Mouse (Mus musculus) macrophage (primary cell): Measurements from ENCODE around the gene Cers6. TPM values are rescaled to one million over a fixed set of nuclear protein-coding genes. Genes with fewer than 3 reads are reported as not detected.
A peak's percentile ranks its signal among the peaks of the same experiment; 100 is the strongest.

Source experiments
- H3K27ac ChIP-seq: fragments of 350-480 bp; formaldehyde crosslinking; 2 replicates; pipeline ENCODE4 v1.9.0; 2021
- H3K36me3 ChIP-seq: fragments of 350-480 bp; formaldehyde crosslinking; 2 replicates; pipeline ENCODE4 v1.9.0; 2021; ENCODE audit errors: inconsistent target
- H3K4me3 ChIP-seq: fragments of 350-480 bp; formaldehyde crosslinking; 2 replicates; pipeline ENCODE4 v1.9.0; 2021; ENCODE audit errors: inconsistent target
- H3K79me2 ChIP-seq: fragments of 350-480 bp; formaldehyde crosslinking; 2 replicates; pipeline ENCODE4 v1.9.0; 2021; ENCODE audit errors: inconsistent target
- WGBS: methylation state at CpG from one replicate; pipeline ENCODE4 v1.1.7; 2026; ENCODE audit warnings: inconsistent platforms; ENCODE audit not compliant: missing documents; 5-methylcytosine and 5-hydroxymethylcytosine counted together
- polyA plus RNA-seq: library from polyadenylated mRNA; stranded (reverse); fragments of 250-400 nt; gene quantifications from 3 replicates; pipeline ENCODE4 v1.2.4, GENCODE M21; 2018; ENCODE audit warnings: inconsistent platforms

Gene Cers6
- polyA plus RNA-seq, 1 experiment from 2014 or later: 26.4 TPM

GRCm38 (mm10) chr2:69015172-69015724 is 154.0 kb downstream of the Cers6 start:
- Histone ChIP-seq H3K27ac (peak overlapping the region; percentile 28; the same call in 1 of the 2 replicates), H3K4me3 (no peak overlapping the region), H3K36me3 (no peaks in the 10 kb centered on the region), H3K79me2 (peaks cover 90% of the 10 kb centered on the region; the same call in 1 of the 2 replicates)
- 28% methylated on average over 9 of the region's 9 CpGs for WGBS

- peaks cover 90% of the 10 kb centered on the region; the same call in 1 of the 2 replicates for H3K79me2 ChIP-seq
- H3K4me3 ChIP-seq: no peak overlapping the region
- H3K36me3 ChIP-seq: no peaks in the 10 kb centered on the region
- H3K27ac ChIP-seq: no peak overlapping the region
- WGBS: 96% methylated on average over 5 of the region's 5 CpGs
Measured at GRCm38 (mm10) chr2:69015822-69016221, 154.6 kb downstream of the Cers6 start.

GRCm38 (mm10) chr2:69019026-69019565 is 157.9 kb downstream of the Cers6 start:
- Histone ChIP-seq H3K36me3 (no peaks in the 10 kb centered on the region), H3K4me3 (no peak overlapping the region), H3K27ac (no peak overlapping the region), H3K79me2 (peaks cover 84% of the 10 kb centered on the region; the same call in 1 of the 2 replicates)
- WGBS: 98% methylated on average over 13 of the region's 13 CpGs

GRCm38 (mm10) chr2:69019821-69020489 is 158.7 kb downstream of the Cers6 start:
- WGBS: 91% methylated on average over 6 of the region's 6 CpGs
- no peak overlapping the region for H3K27ac ChIP-seq

GRCm38 (mm10) chr2:69020636-69021310 is 159.5 kb downstream of the Cers6 start:
- H3K27ac ChIP-seq: no peak overlapping the region
- peaks cover 92% of the 10 kb centered on the region; the same call in 1 of the 2 replicates for H3K79me2 ChIP-seq
- no peaks in the 10 kb centered on the region for H3K36me3 ChIP-seq
- H3K4me3 ChIP-seq: no peak overlapping the region
- 91% methylated on average over 4 of the region's 4 CpGs for WGBS

More at GRCm38 (mm10) chr2:69019821-69020489, 158.7 kb downstream of the Cers6 start:
- H3K79me2 ChIP-seq: peaks cover 89% of the 10 kb centered on the region; the same call in 1 of the 2 replicates
- no peaks in the 10 kb centered on the region for H3K36me3 ChIP-seq
- H3K4me3 ChIP-seq: no peak overlapping the region

- peaks cover 92% of the 10 kb centered on the region; the same call in 1 of the 2 replicates for H3K79me2 ChIP-seq
- WGBS: 87% methylated on average over 4 of the region's 4 CpGs
- no peak overlapping the region for H3K4me3 ChIP-seq
- H3K27ac ChIP-seq: no peak overlapping the region
- H3K36me3 ChIP-seq: no peaks in the 10 kb centered on the region
Measured at GRCm38 (mm10) chr2:69021516-69021915, 160.3 kb downstream of the Cers6 start.

GRCm38 (mm10) chr2:69024856-69025255 is 163.6 kb downstream of the Cers6 start:
- Histone ChIP-seq H3K36me3 (no peaks in the 10 kb centered on the region), H3K79me2 (peaks cover 92% of the 10 kb centered on the region; the same call in 1 of the 2 replicates), H3K4me3 (no peak overlapping the region), H3K27ac (no peak overlapping the region)
- WGBS: 88% methylated on average over 2 of the region's 2 CpGs

GRCm38 (mm10) chr2:69032562-69032961 is 171.3 kb downstream of the Cers6 start:
- Histone ChIP-seq H3K27ac (no peak overlapping the region), H3K36me3 (no peaks in the 10 kb centered on the region), H3K79me2 (peaks cover 98% of the 10 kb centered on the region; the same call in 1 of the 2 replicates), H3K4me3 (no peak overlapping the region)
- 88% methylated on average over 2 of the region's 2 CpGs for WGBS

GRCm38 (mm10) chr2:69035457-69035856 is 174.2 kb downstream of the Cers6 start:
- H3K79me2 ChIP-seq: peaks cover 95% of the 10 kb centered on the region; the same call in 1 of the 2 replicates
- 92% methylated on average over 4 of the region's 4 CpGs for WGBS

GRCm38 (mm10) chr2:69037362-69037761 is 176.1 kb downstream of the Cers6 start:
- Histone ChIP-seq H3K79me2 (peaks cover 95% of the 10 kb centered on the region; the same call in 1 of the 2 replicates), H3K4me3 (no peak overlapping the region)
- WGBS: 100% methylated on average over 2 of the region's 2 CpGs

More at GRCm38 (mm10) chr2:69035457-69035856, 174.2 kb downstream of the Cers6 start:
- Histone ChIP-seq H3K27ac (no peak overlapping the region), H3K36me3 (no peaks in the 10 kb centered on the region), H3K4me3 (no peak overlapping the region)

GRCm38 (mm10) chr2:69042327-69043106 is 181.3 kb downstream of the Cers6 start:
- Histone ChIP-seq H3K36me3 (no peaks in the 10 kb centered on the region; the same call in 1 of the 2 replicates), H3K79me2 (peaks cover 76% of the 10 kb centered on the region; the same call in 1 of the 2 replicates), H3K27ac (no peak overlapping the region), H3K4me3 (no peak overlapping the region)
- 56% methylated on average over 6 of the region's 6 CpGs for WGBS

More at GRCm38 (mm10) chr2:69037362-69037761, 176.1 kb downstream of the Cers6 start:
- Histone ChIP-seq H3K36me3 (no peaks in the 10 kb centered on the region), H3K27ac (no peak overlapping the region)

- H3K4me3 ChIP-seq: no peak overlapping the region
- 94% methylated on average over 4 of the region's 4 CpGs for WGBS
- peaks cover 65% of the 10 kb centered on the region; the same call in 1 of the 2 replicates for H3K79me2 ChIP-seq
- H3K27ac ChIP-seq: no peak overlapping the region
- peaks cover 10% of the 10 kb centered on the region; the same call in 1 of the 2 replicates for H3K36me3 ChIP-seq
Measured at GRCm38 (mm10) chr2:69043431-69044118, 182.3 kb downstream of the Cers6 start.

- WGBS: 93% methylated on average over 4 of the region's 4 CpGs
- Histone ChIP-seq H3K36me3 (peaks cover 23% of the 10 kb centered on the region; the same call in 1 of the 2 replicates), H3K79me2 (peaks cover 45% of the 10 kb centered on the region; the same call in 1 of the 2 replicates), H3K27ac (no peak overlapping the region), H3K4me3 (no peak overlapping the region)
Measured at GRCm38 (mm10) chr2:69045926-69046325, 184.7 kb downstream of the Cers6 start.
